Mouse (Mus musculus) heart, postnatal 0 days (tissue): ENCODE measurements around the gene Foxn3. TPM values are rescaled to one million over a fixed set of nuclear protein-coding genes. Genes with fewer than 3 reads are reported as not detected.
A peak's percentile ranks its signal among the peaks of the same experiment; 100 is the strongest.

Source experiments
- ATAC-seq: fragments of 200-750 bp; cut with Nextera tagmentation; 2 replicates; pipeline ENCODE4 v1.8.0; 2017; ENCODE audit warnings: low read depth, moderate number of reproducible peaks, moderate library complexity; ENCODE audit not compliant: insufficient read depth
- DNase-seq: peaks from one replicate; pipeline ENCODE4 v3.0.0-alpha.2; 2016; ENCODE audit warnings: low spot score
- H3K27ac ChIP-seq: fragments of 300-500 bp; sonication (generic); 2 replicates; pipeline ENCODE4 v1.5.1; 2014; ENCODE audit warnings: low read depth, mild to moderate bottlenecking
- H3K27me3 ChIP-seq: fragments of 300-500 bp; sonication (generic); 2 replicates; pipeline ENCODE4 v1.6.1; 2014; ENCODE audit warnings: low read length, mixed read lengths; ENCODE audit not compliant: control insufficient read depth, insufficient read depth
- H3K36me3 ChIP-seq: fragments of 300-500 bp; sonication (generic); replicated peaks from 2 replicates; pipeline ENCODE4 v1.6.1; 2014; ENCODE audit warnings: low read length, mixed read lengths; ENCODE audit not compliant: control insufficient read depth, insufficient read depth
- H3K4me1 ChIP-seq: fragments of 300-500 bp; sonication (generic); 2 replicates; pipeline ENCODE4 v1.6.1; 2014; ENCODE audit warnings: antibody characterized with exemption; ENCODE audit not compliant: control insufficient read depth, insufficient read depth
- H3K4me2 ChIP-seq: fragments of 300-500 bp; sonication (generic); 2 replicates; pipeline ENCODE4 v1.6.1; 2014; ENCODE audit warnings: low read depth, mild to moderate bottlenecking, low read length, moderate library complexity
- H3K4me3 ChIP-seq: fragments of 300-500 bp; sonication (generic); 2 replicates; pipeline ENCODE4 v1.5.1; 2014; ENCODE audit warnings: low read depth, low read length
- H3K9ac ChIP-seq: fragments of 300-500 bp; sonication (generic); replicated peaks from 2 replicates; pipeline ENCODE4 v1.6.1; 2014; ENCODE audit warnings: low read depth, low read length, mixed read lengths
- H3K9me3 ChIP-seq: fragments of 300-500 bp; sonication (generic); replicated peaks from 2 replicates; pipeline ENCODE4 v1.6.1; 2016; ENCODE audit warnings: low read length; ENCODE audit not compliant: control insufficient read depth
- CTCF ChIP-seq: IDR thresholded peaks from 2 replicates; pipeline ENCODE4 v1.5.1; 2016; ENCODE audit warnings: antibody characterized with exemption, control low read depth, low read depth
- EP300 ChIP-seq: IDR thresholded peaks from 2 replicates; pipeline ENCODE4 v1.6.1; 2016; ENCODE audit warnings: antibody characterized with exemption, low read depth
- WGBS: fragments of 180-500 bp; shearing (Covaris S2); extraction: QIAGEN DNeasy Blood & Tissue Kit; methylation state at CpG from one replicate; pipeline ENCODE4 v1.1.7; 2014; 5-methylcytosine and 5-hydroxymethylcytosine counted together
- polyA plus RNA-seq: library from polyadenylated mRNA; unstranded; fragments of >200 nt; fragmentation: Nextera tagmentation; extraction: Ambion mirVana; gene quantifications from 2 replicates; pipeline ENCODE4 v1.2.1, GENCODE M21; 2015
- total RNA-seq: library from RNA; depleted of rRNA; stranded (reverse); fragments of >200 nt; gene quantifications from 2 replicates; pipeline ENCODE4 v1.2.3, GENCODE M21; 2014; ENCODE audit warnings: low replicate concordance

Foxn3 gene
- total and polyA plus RNA-seq, 2 experiments from 2014 or later: 31.4 to 55.3 TPM

DNA sequence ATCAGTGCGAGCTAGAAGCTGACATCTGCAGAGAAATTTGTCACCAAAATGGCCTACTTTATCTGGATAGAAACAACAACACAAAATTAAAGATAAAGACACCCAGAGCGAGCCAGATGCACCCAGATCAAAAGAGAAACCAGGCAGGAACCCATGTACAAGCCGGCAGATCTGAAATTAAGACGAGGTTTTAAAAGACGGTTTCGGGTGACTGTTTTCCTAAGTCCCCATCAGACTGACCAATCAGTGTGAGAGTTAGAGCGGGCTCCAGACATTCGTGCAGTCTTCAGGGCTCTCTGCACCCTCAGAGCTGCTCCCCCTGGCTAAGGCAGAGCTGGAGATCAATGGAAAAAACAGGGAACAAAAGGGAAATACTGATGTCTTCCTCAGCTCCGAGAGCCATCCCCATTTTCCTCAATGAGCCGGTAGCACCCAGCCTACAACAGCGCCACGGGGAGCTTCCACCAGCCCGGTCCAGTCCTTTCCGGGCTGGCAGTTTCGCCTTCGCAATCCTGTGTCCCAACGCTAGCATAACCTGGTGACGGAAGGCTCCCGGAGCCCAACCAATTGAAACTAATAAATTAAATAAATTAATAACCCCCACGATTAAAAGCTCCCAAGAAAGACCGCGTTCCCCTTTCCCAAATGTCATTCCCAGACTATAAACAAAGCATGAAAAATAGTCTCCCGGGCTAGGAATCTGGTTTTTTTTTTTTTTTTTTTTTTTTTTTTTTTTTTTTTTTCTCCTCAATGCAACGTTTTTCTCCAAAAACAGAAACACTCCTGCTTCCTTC lies 1.1 kb downstream of the Foxn3 start:
- WGBS: under 1% methylated on average over 24 of the region's 24 CpGs

DNA sequence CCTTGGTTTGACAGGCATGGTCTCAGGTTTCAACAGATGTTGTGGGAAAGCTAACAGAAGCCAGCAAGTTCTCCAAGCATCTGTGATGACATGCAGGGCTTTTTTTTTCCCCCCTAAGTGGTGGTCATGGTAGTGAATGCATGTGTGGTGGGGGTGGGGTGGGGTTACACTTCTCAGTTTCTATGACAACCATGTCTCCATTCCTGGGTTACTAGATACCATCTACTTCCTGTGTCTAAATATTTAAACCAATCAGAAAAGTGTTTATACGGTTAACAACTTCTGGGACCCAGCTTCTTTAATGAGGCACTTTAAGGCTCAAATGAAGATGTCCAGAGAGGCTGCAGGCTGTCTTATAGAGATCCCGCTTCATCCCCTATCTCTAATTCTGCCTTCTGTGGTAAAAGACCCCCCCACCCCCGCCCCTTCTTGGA lies 2.0 kb downstream of the Foxn3 start:
- WGBS: 36% methylated on average over 3 of the region's 3 CpGs
- no peak for TF ChIP-seq CTCF
- no peak for TF ChIP-seq EP300
- Histone ChIP-seq H3K4me1 (peaks cover 33% of the 10 kb centered on the region), H3K27me3 (no peaks in the 10 kb centered on the region), H3K9ac (0 out of 2 replicates have a peak overlapping the region, but pooled peaks have one; percentile 93), H3K4me3 (peak overlapping the region; percentile 94), H3K4me2 (peak overlapping the region; percentile 78), H3K27ac (peak overlapping the region; percentile 82; the same call in 1 of the 2 replicates), H3K9me3 (no peaks in the 10 kb centered on the region), H3K36me3 (no peaks in the 10 kb centered on the region)
- ATAC-seq: no peak
- no peak for DNase-seq

More for the DNA sequence above, 1.1 kb downstream of the Foxn3 start:
- Histone ChIP-seq H3K9ac (peak overlapping the region; percentile 93), H3K36me3 (no peaks in the 10 kb centered on the region), H3K4me3 (peak overlapping the region; percentile 94), H3K27me3 (no peaks in the 10 kb centered on the region), H3K27ac (peak overlapping the region; percentile 82), H3K4me2 (peak overlapping the region; percentile 78), H3K4me1 (peaks cover 33% of the 10 kb centered on the region), H3K9me3 (no peaks in the 10 kb centered on the region)
- ATAC-seq (peak; percentile 77), DNase-seq (peak; percentile 54)
- TF ChIP-seq CTCF: no peak
- TF ChIP-seq EP300: no peak

DNA sequence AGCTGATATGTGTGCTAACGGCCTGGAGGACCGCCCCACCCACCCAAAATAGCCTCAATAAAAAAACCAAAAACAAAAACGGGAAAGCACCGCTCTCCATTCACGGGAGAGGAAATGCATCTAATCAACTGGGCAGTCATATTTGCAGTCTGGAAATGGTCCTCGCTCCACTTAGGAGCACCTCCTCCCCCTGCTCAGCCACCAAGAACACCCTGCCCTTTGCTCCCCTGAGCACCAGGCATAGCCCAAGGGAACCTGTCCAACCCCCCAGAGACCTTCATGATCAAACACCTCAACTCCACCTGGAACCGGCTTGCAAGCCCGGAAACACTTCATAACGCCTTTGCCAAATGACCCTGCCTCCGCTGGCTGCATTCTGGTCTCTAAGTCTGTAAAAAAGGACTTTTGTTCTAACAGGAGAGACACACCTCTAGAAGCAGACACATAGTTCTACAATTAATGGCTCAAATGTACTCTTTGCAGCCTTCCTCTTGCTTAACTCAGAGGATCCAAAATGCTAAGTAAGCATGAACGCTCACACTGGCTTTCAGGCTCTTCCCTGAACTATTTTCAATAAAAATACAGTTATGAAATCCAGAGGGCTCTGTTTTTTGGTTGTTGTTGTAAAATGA lies 2.6 kb downstream of the Foxn3 start:
- no peak for DNase-seq
- Histone ChIP-seq H3K9ac (no peak overlapping the region), H3K4me2 (peak overlapping the region; percentile 78), H3K27ac (peak overlapping the region; percentile 32; the same call in 1 of the 2 replicates), H3K27me3 (no peaks in the 10 kb centered on the region), H3K4me3 (no peak overlapping the region), H3K4me1 (peaks cover 33% of the 10 kb centered on the region), H3K36me3 (no peaks in the 10 kb centered on the region), H3K9me3 (no peaks in the 10 kb centered on the region)
- 51% methylated on average over 11 of the region's 11 CpGs for WGBS
- TF ChIP-seq EP300 (no peak), CTCF (no peak)
- no peak for ATAC-seq

DNA sequence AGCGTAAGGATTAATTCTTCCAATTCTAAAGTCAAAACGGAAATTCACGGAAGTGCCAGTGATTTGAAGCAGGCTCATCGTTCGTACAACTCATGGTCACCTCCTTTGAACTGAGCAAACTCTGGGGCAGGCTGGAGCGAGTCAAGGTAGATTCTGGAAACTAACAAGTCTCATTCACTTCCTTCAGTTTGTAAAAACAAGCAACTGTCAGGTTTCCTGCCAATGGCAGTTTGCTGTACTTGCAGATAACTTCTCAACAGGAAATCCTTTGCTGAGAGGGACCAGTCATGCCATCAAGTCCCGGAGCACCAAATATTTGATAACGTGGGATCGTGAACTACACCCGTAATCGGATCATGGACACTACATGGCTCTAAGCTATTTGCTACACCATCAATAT lies 3.9 kb downstream of the Foxn3 start:
- H3K9me3 ChIP-seq: no peaks in the 10 kb centered on the region
- no peak for DNase-seq
- peak overlapping the region; percentile 43; the same call in 1 of the 2 replicates for H3K27ac ChIP-seq
- H3K4me2 ChIP-seq: peak overlapping the region; percentile 28; the same call in 1 of the 2 replicates
- TF ChIP-seq CTCF: no peak
- TF ChIP-seq EP300: no peak
- ATAC-seq: no peak
- 62% methylated on average over 11 of the region's 11 CpGs for WGBS
- no peak overlapping the region for H3K4me3 ChIP-seq
- H3K27me3 ChIP-seq: no peaks in the 10 kb centered on the region
- no peaks in the 10 kb centered on the region for H3K36me3 ChIP-seq
- peaks cover 32% of the 10 kb centered on the region for H3K4me1 ChIP-seq
- no peak overlapping the region for H3K9ac ChIP-seq

DNA sequence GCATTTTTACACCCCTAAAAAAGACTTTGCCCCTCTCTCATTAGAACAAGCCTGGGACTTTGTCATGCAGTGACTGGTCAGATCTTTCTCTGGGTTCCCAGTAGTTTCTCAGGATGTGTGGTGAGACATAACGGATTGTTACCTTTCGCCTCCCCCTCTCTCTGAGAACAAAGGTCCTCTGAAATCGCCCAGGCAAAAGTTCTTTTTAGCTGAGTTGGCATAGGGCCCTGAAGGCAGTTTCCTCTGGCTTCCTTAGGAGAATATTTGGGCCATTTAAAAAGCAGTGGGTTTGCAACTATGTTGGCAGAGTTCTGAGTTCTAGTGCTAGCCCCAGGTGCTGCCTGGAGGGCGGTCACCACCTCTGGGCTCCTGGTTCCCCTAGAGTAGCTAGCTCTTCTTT lies 4.9 kb downstream of the Foxn3 start:
- Histone ChIP-seq H3K27me3 (no peaks in the 10 kb centered on the region), H3K27ac (no peak overlapping the region; the same call in 1 of the 2 replicates), H3K9me3 (no peaks in the 10 kb centered on the region), H3K36me3 (no peaks in the 10 kb centered on the region), H3K4me2 (no peak overlapping the region), H3K4me3 (no peak overlapping the region), H3K4me1 (peaks cover 27% of the 10 kb centered on the region), H3K9ac (no peak overlapping the region)
- WGBS: 67% methylated on average over 4 of the region's 4 CpGs
- no peak for DNase-seq
- no peak for ATAC-seq
- no peak for TF ChIP-seq CTCF
